Mouse (Mus musculus): Measurements from ENCODE around the gene Lbhd2.

The Lbhd2 gene

GRCm38 (mm10) chr12:111450359-111450758 is 43.8 kb downstream of the Lbhd2 start:
- no peak for DNase-seq

- DNase-seq, result no peak
Measured at GRCm38 (mm10) chr12:111451561-111451960, 45.0 kb downstream of the Lbhd2 start.

GRCm38 (mm10) chr12:111454021-111454420 is 47.4 kb downstream of the Lbhd2 start:
- no peak for DNase-seq

- no peak for DNase-seq
Measured at GRCm38 (mm10) chr12:111454543-111455280, 48.1 kb downstream of the Lbhd2 start.

GRCm38 (mm10) chr12:111455311-111455846 is 48.8 kb downstream of the Lbhd2 start:
- DNase-seq, result no peak

GRCm38 (mm10) chr12:111455860-111456259 is 49.3 kb downstream of the Lbhd2 start:
- no peak for DNase-seq

- no peak for DNase-seq
Measured at GRCm38 (mm10) chr12:111457742-111458141, 51.1 kb downstream of the Lbhd2 start.

Measured in right cerebral cortex, postnatal 25 days (tissue).